Mouse (Mus musculus): ENCODE measurements around the gene Odf2. TPM values are rescaled to one million over a fixed set of nuclear protein-coding genes. Genes with fewer than 3 reads are reported as not detected.

Gene Odf2
- 10 to 100 TPM; 44.3 to 45.0 TPM for polyA plus RNA-seq (2017; shearing (Covaris generic))

DNA sequence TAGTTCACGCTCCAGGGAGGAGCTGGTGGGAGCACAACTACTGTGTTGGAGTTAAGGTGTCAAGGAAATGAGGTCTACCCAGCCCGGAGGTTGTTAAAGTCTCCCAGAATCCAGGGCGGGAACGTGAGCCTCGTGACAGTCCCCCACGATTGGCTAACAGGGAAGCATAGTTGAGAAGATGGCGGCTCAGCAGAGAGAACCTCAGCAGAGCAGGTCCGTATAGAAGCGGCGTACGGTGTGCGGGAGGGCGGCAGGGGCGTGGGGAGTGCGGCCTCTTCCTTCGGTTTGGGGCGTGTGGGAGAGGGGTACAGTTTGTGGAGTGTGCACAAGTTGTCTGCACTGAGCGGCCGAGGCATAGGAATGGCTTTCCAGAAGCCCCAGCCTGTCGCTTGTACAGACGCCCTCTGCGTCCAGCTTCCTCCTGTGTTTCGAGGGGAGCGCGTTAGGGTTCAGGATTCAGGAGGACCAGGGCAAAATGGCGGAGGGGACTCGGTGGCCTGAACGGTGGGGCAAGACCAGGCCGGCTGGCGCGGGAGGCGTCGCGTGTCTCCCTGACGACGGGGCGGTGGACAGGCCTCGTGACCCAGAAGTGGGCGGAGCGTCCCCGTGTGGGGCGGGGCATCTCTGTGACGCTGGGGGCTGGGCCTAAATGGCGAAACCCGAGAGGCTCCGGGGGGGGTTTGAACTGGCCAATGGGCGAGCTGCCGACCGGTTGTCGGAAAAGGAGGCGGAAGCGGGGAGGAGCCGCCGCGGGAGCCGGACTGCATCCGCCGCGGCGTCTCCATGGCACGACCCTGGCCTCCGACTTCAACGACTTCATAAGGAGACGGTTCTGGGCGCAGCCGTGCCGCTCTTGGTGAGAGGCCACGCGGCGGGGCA is at the start of gene Odf2:
Gene Odf2 (plus strand): TSS at position 156 of the 879 bp plus-strand sequence.
- peak; percentile 91 for ATAC-seq

DNA sequence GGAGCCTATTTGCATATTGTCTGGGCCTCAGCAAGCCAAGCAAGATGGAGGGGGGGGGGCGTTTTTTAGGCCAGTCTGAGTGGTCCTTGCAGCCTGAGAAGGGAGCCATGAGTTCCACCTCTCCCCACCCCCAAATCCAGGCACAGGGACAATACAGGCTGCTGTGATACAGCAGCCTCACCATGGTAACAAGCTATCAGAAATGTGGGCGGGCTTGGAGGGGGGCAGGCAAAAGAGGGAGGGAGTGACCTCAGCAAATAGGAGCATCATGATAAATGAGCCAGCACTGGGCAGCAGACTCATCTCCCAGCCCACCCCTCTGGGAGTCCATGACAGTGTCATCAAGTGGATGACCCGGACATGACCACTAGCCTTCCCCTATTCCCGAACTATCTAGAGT is 49.6 kb upstream of the Odf2 start:
- ATAC-seq, result no peak

DNA sequence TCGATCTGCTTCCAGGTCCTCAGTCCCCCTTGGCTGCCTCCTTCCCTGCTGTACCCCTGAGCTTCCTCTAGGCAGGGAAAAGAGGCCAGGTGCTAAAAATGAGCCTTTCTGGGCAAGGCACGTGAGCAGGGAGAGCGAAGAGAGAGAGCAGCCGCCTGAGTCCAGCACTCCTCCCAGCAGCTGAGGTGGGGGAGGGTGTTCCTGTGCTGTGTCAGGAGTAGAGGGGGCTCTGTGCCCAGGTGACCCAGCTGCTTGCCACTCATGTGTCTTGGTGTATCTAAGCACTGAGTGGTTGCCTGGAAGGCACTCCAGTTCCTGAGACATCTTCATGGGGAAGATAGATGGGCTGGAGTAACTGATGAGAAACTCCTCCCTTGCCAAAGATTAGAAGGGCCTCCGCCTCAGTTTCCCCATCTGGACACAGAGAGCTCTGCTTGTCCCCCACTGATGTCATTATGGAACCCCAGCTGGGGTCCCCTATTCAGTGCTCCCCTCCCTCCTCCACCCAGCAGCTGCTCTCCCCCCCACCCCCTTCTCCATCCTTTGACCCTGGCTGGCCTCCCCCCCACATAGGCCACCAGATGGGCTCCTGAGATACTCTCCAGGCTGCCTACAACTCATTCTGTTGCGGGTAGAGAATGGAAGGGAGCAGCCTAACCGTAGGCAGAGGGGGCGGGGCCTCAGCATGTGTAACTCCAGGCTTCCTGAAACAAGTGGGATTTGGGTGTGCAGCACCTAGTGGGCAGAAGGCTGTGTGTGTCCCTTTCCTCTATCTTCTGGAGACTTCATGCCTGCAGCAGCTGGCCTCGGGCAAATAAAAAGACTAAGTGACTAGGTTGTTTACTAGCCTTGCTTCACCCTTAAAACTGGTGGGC is 45.6 kb upstream of the Odf2 start:
- no peak for ATAC-seq

DNA sequence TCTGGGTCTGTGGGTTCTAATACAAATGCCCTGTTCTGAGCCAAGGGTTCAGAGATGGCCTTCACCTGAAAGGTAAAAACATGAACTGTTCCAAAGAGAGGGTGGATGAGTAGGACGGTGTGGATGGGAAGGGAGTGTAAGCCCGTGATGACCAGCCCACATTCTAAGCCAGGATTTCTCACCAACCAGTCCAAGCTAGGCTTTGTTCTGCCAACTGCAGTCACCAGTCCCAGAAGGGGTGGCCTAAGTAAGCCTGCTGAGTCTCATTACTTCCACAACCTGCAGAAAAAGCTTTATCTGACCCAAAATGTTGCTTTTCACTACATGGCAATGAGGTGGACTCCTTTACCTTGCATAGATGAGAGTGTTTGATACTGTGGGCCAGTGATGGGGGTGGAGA is 44.9 kb upstream of the Odf2 start:
- ATAC-seq, result no peak

DNA sequence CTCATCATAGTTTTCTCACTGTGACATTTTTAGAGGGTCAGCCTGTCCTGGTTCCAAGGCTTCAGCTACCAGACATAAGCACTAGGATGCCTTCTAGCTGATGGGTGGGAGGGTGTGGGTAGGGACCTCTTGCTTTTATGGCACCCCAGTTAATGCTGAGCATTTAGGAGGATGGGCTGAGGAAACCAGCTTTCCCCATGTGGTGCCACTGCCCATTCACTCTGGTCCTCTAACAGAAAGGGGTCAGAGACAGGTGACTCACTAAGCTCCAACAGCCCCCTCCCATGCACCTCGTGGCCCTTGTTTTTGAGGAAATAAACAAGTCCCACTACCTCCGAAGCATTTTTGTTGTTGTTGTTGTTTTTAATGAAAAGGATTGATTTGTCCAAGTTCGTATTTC is 44.4 kb upstream of the Odf2 start:
- ATAC-seq, result no peak

DNA sequence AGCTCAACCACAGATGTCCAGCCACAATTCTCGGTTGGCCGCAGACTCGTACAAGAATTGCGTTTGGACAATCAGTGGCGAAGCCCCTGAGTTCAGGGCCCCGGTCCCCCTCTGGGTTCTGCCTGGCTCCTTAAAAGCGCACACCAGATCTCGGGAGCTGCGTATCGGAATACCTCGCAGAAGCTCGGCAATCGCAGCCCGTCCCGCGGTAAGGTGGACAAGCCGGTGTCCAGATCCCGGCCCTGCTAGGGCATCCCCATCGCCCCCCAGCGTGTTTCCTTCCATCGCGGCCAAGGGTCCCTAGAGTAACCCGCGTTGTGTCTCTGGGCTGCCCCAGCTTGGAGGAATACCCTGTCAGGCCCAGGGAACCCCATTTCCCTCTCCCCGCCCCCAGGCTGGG is 43.4 kb upstream of the Odf2 start:
- ATAC-seq, result no peak

DNA sequence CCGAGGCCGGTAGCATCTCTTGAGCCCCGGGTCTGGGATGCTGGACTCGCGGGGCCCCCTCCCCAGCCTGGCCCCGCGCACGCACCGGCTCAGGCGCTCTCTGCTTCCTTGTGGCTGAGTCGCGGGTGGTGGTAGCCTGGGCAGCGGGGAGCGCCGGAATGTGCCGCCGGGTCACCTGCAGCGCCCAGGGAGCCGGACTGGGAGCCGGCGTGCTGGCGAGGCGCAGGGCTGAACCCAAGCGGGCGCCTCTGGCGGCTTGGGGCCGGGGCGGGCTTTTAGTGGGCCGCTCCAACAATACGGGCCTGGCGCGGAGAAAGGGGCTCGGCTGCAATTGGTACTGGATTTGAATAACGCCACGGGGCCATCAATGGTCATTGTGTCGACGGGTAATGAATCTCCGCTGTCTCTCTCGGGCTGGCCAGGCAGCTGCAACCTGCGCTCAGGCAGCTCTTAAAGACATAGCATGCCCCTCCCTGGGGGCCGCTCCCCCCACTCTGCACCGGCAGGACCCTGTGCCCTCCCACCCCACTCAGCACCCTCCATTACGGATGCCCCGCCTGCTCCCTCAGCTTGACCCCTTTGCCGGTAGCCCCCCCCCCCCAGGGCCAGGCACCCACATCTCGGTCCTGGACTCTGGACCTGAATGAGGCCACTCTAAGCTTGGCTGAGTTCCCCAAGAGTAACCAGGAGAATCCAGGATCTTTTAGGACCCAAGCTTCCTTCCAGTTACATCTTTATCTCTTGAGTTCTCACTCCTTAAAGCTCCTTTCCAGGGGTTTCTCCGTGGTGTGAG is 42.8 kb upstream of the Odf2 start:
- ATAC-seq, result no peak

DNA sequence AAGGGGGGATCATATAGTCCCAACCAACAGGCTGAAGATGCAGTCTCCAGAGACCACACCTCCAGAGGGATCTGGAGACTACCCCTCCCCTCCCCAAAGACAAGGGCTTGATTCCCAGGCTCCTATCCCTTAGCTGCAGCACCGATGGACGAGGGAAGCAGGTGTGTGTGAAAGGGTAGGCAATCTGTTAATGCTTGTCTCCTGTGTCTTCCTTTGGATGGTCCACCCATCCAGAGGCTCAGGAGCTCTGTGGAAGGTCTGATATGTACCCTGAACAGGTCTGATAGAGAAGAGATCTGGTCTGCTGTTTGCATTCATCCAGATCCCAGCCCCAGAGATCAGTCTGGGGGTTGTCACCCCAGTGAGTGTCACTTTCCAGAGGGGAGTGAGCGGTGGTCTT is 42.1 kb upstream of the Odf2 start:
- ATAC-seq, result no peak

DNA sequence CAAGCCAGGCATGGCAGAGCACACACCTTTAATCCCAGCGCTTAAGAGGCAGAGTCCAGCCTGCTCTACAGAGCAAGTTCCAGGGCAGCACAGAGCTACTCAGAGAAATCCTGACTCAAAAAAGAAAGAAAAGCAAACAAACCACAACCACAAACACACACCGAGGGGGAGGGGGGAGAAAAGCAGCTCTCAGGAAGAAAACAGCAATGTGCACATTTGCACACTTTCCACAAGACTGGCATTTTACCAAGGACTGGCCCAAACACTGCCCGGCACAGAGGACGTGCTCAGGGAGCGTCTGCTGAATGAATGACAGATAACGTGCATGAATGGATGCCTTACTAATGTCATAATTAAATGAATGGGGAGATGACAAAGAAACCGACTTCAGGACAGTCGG is 40.0 kb upstream of the Odf2 start:
- no peak for ATAC-seq

DNA sequence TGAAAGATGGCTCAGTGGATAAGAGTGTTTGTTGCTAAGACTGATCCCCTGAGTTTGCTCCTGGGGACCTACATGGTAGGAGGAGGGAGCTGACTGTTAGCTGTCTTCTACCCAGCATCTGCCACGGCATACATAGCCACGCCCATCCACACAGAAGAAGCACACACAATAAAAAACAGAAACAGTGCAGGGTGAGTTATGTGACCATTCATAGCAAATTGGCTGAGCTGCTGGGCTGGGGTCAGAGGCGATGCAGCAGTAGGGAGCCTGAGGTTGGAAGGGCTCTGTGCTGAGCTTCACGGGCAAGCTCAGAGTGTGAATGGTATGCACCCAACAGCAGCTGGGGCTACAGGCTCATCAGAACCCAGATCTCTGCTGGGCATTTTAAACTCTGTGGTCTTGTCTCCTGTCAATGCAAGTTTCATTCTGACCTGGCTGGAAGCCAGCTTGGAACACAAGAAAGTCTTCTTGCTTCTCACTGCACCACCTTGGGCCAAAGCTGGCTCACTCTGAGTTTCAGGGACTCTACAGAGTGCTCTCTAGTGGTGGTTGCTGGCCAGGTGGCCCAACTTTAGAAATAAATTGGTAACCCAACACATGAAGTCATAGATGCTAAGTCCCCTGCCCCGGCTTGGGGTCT is 39.1 kb upstream of the Odf2 start:
- ATAC-seq, result no peak

DNA sequence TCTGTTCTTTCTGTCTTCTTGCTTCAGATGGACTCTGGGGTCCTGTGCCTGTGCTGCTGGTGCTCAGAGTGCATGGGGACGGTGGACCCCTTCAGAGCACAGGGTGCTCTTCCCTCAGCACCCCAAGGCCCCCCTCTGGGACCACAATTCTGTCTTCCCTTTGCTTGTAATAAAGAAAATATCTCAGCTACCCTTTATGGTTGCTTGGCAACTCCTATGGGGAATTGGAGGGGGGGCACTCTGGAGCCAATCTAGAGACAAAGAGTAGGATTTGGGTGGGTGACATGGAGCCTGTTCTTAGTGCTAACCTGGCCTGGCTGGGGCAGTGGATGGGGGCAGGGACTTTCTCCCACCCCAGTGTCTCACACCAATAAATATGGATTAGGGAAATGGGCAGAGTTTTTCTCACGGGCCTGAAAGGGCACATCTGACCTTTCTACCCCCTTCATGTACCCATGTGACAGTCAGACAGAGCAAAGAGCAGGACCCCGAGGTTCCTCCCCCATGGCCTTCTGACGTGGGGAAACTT is 36.0 kb upstream of the Odf2 start:
- no peak for ATAC-seq

DNA sequence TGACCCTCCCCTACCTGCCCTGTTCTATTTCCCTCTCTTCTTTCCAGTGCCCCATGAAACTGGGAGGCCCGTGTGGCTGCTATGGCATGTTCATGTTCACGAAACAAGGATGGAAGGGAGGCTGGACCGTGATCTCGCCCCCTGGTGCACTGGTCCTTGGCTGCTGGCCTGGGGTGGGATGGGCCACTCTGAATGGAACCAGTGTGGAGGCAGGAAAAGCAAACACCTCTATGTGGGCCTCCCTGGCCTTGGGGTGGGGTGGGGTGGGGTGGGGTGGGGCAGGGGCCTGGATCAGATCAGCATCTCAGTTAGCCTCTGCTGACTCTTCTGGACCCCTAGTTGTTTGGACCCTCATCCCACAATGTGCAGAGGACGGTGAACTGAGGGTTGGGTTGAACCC is 35.3 kb upstream of the Odf2 start:
- no peak for ATAC-seq

DNA sequence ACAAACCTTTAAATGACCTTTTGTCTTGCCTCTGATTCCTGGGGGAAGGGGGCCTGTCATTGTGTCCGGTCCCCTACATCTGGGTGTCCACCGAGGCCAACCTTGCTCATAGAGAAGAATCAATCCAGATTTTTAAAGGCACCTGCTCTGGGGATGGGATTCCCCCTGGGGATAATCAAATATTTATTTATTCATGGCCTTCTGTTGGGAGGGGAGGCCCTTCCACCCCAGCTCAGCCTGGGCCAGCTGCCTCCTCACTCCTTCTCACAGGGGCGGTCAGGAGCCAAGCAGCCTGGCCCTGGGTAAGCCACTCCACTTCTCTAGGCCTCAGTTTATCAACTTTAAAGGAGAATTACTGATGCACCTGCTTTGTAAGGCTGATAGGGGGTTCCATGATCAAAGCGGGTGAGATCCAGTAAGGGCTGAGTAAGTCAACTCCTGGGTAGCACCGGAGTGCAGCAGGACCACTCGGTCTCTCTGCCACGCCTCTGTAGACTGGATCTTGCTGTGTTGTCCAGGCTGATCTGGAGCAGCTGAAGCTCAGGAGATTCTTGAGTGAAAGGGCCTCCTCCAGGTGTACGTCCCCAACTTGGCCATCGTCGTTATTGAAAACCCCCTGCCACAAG is 33.3 kb upstream of the Odf2 start:
- no peak for ATAC-seq

DNA sequence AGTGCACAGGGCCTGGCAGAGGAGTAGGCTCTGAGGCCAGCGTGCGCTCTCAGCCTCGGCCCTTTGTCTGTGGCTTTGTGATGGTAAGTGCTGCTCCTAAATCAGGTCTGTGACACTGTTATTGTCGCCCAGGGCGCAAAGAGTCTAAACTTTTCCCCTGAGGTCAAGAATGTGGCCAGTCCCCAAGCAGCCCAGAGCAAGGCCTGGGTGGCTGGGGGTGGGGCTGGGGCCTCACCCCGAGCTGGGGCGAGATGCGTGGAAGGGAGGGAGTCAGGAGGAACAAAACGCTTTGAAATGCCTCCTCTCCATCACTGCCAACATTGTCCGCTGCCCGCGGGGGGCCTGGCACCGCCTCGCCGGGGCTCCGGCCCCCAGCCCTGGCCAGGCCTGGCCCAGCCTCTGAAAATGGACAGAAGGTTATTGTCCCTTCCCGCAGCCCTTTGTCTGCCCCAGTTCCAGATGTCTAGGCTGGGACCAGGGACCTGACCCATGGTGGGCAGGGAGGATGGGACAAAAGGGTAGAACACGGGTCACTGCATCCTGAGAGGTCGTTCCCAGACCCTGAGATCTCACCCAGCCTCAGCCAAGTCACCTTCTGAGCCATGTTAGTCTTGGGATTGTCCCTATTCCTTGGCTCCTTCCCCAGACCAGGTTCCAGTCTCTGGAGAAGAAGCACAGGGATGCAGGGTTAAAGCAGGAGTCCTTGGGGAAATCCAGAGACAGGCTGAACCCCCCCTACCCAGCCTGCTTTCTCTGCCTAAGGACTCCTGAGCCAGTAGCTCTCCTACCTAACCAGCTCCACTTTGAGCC is 32.4 kb upstream of the Odf2 start:
- ATAC-seq, result no peak

DNA sequence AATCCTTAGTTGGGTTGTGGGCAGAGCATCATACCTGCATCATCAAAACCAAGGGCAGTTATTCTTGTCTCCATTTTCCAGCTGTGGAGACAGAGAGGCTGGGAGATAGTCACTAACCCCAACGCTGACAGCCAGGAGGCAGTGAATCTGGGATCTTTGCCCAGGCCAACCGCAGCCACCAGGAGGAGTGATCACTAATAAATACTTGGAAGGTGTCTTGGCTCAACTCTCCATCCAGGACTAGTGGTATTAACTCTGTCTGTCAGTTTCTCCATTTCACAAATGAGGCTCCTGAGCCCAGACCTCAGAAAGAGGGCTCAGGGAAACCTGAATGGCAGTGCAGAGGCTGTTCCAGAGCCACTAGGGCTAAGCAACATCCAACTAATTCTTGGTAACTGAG is 31.7 kb upstream of the Odf2 start:
- ATAC-seq, result no peak

DNA sequence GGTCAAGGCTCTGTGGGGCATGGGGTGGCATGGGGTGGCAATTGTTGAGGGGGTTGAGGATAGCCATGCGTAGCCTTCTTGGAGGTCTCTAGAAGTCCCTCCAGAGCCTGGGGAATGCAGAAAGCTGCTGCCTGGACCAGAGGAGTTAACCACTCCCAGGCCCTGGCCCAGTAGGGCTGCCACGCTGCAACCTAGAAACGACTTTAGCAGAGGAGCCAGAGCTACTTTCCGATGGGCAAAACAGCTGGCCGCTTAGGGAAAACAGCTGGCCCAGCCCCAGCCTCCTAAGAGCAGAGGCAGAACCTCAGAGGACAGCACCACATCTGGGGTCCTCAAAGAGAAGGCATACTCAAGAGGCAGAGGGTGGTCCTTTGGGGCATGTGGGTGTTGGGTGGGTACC is 31.1 kb upstream of the Odf2 start:
- ATAC-seq, result no peak

DNA sequence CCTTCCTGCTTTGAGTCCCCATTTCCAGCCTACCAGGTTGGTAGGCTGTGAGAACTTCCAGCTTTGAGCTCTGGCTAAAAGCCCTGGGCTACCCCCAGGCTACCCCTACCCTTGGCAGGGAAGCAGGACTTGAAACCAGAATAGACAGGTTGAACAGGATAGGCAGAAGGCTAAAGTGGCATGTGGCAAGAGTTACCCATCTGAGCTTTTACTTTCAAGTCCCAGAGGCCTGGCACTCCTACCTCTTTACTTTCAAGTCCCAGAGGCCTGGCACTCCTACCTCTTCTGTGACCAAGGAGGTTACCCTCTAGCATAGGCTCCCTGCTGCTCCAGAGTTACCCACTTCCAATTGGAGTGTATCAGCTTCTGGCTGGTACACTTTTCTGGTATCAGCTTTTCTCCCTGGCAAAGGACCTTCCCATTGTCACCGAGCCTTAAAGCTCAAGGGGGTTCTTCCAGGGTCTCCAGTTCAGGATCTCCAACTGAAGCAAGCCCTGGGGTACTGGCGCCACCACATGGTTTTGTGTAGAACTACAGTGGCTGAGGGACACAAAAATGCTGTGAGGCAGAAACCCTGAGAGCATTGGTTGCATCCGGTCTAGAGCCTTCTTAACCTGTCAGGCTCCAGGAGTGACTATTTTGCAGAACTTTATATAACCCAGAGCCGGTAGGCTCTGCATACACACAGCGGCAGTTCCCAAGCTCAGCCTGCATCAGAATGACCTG is 30.1 kb upstream of the Odf2 start:
- ATAC-seq, result no peak

DNA sequence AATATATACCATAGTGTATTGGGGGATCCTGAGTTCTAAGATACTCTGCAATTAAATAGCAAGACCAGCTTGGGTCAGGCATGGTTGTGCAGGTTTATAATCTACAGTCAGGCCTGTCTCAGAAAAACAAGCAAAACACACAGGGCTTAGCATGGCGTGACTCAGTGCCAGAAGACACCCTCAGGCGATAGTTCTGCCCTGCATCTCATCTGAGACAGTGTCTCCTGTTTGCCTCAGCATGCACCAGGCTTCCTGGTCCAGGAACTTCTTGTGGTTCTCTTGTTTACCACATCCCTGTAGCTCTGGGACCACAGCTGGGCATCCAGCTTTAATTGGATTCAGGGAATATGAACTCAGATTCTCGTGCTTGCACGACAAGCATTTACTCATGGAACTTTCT is 23.9 kb upstream of the Odf2 start:
- no peak for ATAC-seq

DNA sequence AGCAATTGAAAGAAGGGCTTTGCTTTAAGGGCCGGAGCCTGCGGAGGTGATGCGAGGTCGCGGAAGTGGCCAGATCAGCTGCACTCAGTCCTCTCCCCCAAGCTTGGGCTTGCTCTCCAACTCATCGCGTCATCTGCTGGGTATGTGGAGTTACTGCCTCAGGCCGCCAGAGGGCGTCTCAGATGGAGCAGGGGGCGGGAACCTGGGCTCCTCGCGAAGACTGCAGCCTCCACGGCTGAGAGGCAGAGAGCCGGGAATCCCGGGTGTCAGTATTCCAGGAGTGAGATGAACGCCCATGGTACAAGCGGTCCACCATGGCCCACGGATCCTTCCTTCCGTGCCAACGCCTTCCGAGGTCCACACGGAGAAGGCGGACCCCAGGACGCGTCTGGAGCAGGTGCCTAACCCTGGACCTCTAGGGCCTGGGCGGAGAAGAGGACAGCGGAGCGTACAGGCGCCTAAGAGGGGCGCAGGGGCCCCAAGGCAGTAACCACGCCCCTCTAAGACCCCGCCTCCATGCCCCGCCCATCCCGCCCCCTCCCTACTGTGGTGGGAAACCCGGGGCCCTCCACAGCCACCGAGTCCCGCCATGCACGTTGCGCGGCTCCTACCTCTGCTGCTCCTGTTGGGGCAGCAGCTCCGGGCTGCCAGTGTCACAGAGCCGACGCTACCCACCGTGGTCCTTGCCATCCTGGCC is 19.9 kb upstream of the Odf2 start, which contains the start of gene Cercam:
Gene Cercam (plus strand): TSS at position 216 of the 697 bp plus-strand sequence.
- ATAC-seq, result peak; percentile 72
